Mouse (Mus musculus) bone marrow, adult 2 months (tissue): ENCODE results near the gene Rab19.

Source experiments
- CTCF ChIP-seq: fragments of 200-500 bp; IDR thresholded peaks from 2 replicates; pipeline ENCODE4 v1.5.1; 2011; ENCODE audit warnings: low read length, control low read depth; ENCODE audit not compliant: control insufficient read depth, insufficient read depth
- POLR2A ChIP-seq: fragments of 200-500 bp; IDR thresholded peaks from 2 replicates; pipeline ENCODE4 v1.6.1; 2011; ENCODE audit warnings: low read depth, mild to moderate bottlenecking, control low read depth, low read length, borderline replicate concordance; ENCODE audit not compliant: control insufficient read depth

DNA sequence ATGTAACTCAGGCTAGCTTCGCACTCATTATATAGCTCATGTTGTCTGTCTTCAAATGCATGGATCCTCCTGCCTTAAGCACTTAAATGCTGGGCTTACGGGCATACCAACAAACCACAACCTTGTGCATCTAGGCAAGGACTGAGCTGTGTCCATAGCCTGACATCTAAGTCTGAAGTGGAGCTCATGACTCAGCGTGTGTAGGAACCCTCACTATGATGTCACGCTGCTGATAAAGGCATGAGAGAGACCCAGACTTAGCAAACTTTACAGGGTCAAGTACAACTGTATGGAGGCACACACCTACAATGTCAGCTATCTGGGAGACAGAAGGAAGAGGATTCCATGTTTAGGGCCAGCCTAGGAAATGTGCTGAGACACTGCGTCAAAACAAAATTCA is 25.5 kb downstream of the Rab19 start:
- TF ChIP-seq POLR2A (no peak), CTCF (no peak)
